Mouse (Mus musculus) forebrain, postnatal 0 days (tissue): Measurements from ENCODE around the gene Tm9sf3. TPM values are rescaled to one million over a fixed set of nuclear protein-coding genes. Genes with fewer than 3 reads are reported as not detected.

Experiments
- ATAC-seq: fragments of 200-750 bp; cut with Nextera tagmentation; 2 replicates; pipeline ENCODE4 v1.8.0; 2017; ENCODE audit warnings: mild to moderate bottlenecking, moderate library complexity
- DNase-seq: peaks from one replicate; pipeline ENCODE4 v3.0.0-alpha.2; 2015
- H3K27ac ChIP-seq: fragments of 300-500 bp; sonication (generic); 2 replicates; pipeline ENCODE4 v1.5.1; 2014; ENCODE audit warnings: low read depth, mild to moderate bottlenecking, antibody characterized with exemption, low read length, moderate library complexity, mixed read lengths
- H3K27me3 ChIP-seq: fragments of 300-500 bp; sonication (generic); 2 replicates; pipeline ENCODE4 v1.6.1; 2014; ENCODE audit warnings: mild to moderate bottlenecking, low read length, mixed read lengths; ENCODE audit not compliant: insufficient read depth
- H3K36me3 ChIP-seq: fragments of 300-500 bp; sonication (generic); 2 replicates; pipeline ENCODE4 v1.6.1; 2014; ENCODE audit warnings: mild to moderate bottlenecking, moderate library complexity; ENCODE audit not compliant: insufficient read depth
- H3K4me1 ChIP-seq: fragments of 300-500 bp; sonication (generic); 2 replicates; pipeline ENCODE4 v1.6.1; 2014; ENCODE audit warnings: antibody characterized with exemption; ENCODE audit not compliant: insufficient read depth
- H3K4me2 ChIP-seq: fragments of 300-500 bp; sonication (generic); 2 replicates; pipeline ENCODE4 v1.6.1; 2014; ENCODE audit warnings: low read depth, mild to moderate bottlenecking, moderate library complexity
- H3K4me3 ChIP-seq: fragments of 300-500 bp; sonication (generic); 2 replicates; pipeline ENCODE4 v1.5.1; 2014; ENCODE audit warnings: low read depth, low read length, mixed read lengths
- H3K9ac ChIP-seq: fragments of 300-500 bp; sonication (generic); 2 replicates; pipeline ENCODE4 v1.6.1; 2014; ENCODE audit warnings: mild to moderate bottlenecking
- H3K9me3 ChIP-seq: fragments of 300-500 bp; sonication (generic); 2 replicates; pipeline ENCODE4 v1.6.1; 2016; ENCODE audit warnings: low read length
- CTCF ChIP-seq: sonication (generic); IDR thresholded peaks from 2 replicates; pipeline ENCODE4 v1.5.1; 2016; ENCODE audit warnings: antibody characterized with exemption, control low read depth, low read depth
- WGBS: fragments of 180-500 bp; shearing (Covaris S2); extraction: QIAGEN DNeasy Blood & Tissue Kit; methylation state at CpG from one replicate; pipeline ENCODE4 v1.1.7; 2014; 5-methylcytosine and 5-hydroxymethylcytosine counted together
- polyA plus RNA-seq: library from polyadenylated mRNA; unstranded; fragments of >200 nt; fragmentation: Nextera tagmentation; extraction: Ambion mirVana; gene quantifications from 2 replicates; pipeline ENCODE4 v1.2.1, GENCODE M21; 2015
- total RNA-seq: library from RNA; depleted of rRNA; stranded (reverse); fragments of >200 nt; gene quantifications from 2 replicates; pipeline ENCODE4 v1.2.3, GENCODE M21; 2014; rRNA removed

The Tm9sf3 gene
- total and polyA plus RNA-seq, 2 experiments from 2014 or later: 66.3 to 159 TPM

GRCm38 (mm10) chr19:41176881-41177280 is 86.9 kb downstream of the Tm9sf3 start:
- peaks cover 28% of the 10 kb centered on the region for H3K27me3 ChIP-seq
- no peak for DNase-seq

DNA sequence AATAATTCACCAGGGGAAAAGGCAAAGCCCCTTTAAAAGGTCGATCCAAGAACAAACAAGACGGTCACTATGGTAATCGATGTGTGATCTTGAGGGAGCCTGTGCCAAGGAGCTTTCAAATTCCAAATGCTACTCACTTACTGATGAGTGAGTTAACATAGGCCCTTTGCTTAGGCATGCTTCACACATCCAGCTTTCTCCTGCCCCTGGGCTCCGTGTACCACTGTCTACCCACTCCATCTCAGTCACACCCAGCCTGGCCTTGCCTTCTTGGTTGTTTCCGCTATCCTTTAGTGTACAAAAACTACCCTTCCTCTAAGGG is 97.9 kb downstream of the Tm9sf3 start:
- Histone ChIP-seq H3K27me3 (peaks cover 4% of the 10 kb centered on the region), H3K27ac (no peak overlapping the region), H3K4me3 (no peak overlapping the region), H3K4me1 (peaks cover 4% of the 10 kb centered on the region; the same call in 1 of the 2 replicates), H3K4me2 (no peak overlapping the region), H3K9me3 (no peaks in the 10 kb centered on the region), H3K36me3 (no peaks in the 10 kb centered on the region), H3K9ac (no peak overlapping the region)
- no peak for TF ChIP-seq CTCF
- 31% methylated on average over 5 of the region's 5 CpGs for WGBS
- peak; percentile 43; the same call in 1 of the 2 replicates for ATAC-seq
- DNase-seq: no peak

More at GRCm38 (mm10) chr19:41176881-41177280, 86.9 kb downstream of the Tm9sf3 start:
- H3K27ac ChIP-seq: no peak overlapping the region
- H3K36me3 ChIP-seq: no peaks in the 10 kb centered on the region
- no peaks in the 10 kb centered on the region for H3K9me3 ChIP-seq
- WGBS: 15% methylated on average over 2 of the region's 2 CpGs
- no peaks in the 10 kb centered on the region for H3K4me1 ChIP-seq
- no peak for TF ChIP-seq CTCF
- H3K9ac ChIP-seq: no peak overlapping the region
- no peak for ATAC-seq
- H3K4me2 ChIP-seq: no peak overlapping the region
- H3K4me3 ChIP-seq: no peak overlapping the region

DNA sequence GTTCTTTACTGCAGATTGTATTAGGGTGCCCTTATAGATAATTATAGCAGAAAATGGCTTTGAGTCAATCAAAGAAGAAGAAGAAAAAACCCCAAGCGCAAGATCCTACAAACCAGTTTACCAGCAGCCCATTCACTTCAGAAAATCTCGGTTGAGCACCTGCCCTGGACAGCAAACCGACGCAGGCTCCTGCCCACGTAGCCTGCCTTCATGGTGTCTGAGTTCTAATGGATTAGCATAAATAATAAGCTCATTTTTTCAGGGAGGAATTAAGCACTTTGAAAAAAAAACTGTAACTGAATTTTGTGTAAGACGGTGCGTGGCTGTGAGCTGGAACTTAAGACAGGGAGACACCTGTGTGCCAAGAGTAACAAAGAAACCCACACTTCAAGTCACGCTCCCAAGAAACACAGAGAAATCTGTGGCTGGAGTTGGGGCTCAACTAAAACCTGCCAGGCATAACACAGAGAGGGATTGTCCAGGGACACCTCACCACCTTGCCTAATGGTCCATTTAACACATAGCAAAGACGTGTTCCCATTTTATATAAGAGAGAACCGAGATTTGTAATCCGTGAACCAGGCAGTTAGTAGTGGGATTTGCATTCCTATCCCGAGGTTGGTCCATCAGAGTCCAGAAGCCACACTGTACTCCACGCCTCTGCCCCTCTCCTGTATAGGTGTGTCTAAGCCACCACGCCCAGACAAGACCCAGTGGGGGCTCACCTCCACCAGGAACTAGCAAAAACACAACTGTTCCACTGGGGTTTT is 98.5 kb downstream of the Tm9sf3 start:
- H3K27me3 ChIP-seq: no peaks in the 10 kb centered on the region; the same call in 1 of the 2 replicates
- no peak overlapping the region for H3K4me3 ChIP-seq
- no peaks in the 10 kb centered on the region for H3K9me3 ChIP-seq
- no peak overlapping the region for H3K4me2 ChIP-seq
- peaks cover 4% of the 10 kb centered on the region; the same call in 1 of the 2 replicates for H3K4me1 ChIP-seq
- H3K9ac ChIP-seq: no peak overlapping the region
- no peak overlapping the region for H3K27ac ChIP-seq
- ATAC-seq (no peak), DNase-seq (no peak)
- 27% methylated on average over 14 of the region's 14 CpGs for WGBS
- TF ChIP-seq CTCF: no peak
- no peaks in the 10 kb centered on the region for H3K36me3 ChIP-seq

DNA sequence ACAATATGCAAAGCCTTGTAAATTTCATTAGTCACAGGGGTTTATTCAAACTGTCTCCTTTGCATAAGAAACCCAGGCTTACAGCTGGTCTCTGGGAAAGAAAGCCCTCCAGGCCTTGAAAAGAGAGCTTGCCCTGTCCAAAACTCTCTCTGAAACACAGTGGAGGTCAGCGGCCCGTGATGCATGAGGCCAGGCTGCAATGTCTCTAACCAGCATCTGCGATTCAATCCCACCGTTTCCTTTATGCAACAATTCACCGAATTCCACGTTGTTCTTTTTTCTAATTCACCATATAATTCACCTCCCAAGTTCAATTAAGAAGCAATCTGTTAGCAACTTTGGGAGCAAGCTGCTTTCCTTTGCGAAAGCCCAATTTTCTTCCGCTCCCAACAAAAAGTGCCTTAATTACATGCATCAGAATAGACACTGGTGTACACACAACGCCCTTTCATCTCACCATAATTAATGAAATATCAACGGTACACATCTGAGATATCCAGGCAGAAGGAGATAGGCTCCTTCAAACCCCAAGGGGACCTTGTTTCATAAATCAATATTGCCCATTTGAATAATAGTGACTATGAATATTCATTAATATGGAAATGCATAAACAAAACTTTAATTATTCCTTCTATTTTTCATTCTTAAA is 99.2 kb downstream of the Tm9sf3 start:
- no peaks in the 10 kb centered on the region; the same call in 1 of the 2 replicates for H3K27me3 ChIP-seq
- 9% methylated on average over 10 of the region's 10 CpGs for WGBS
- peak; percentile 43 for DNase-seq
- no peak overlapping the region for H3K9ac ChIP-seq
- H3K27ac ChIP-seq: no peak overlapping the region
- H3K4me2 ChIP-seq: no peak overlapping the region
- H3K4me3 ChIP-seq: no peak overlapping the region
- no peak for TF ChIP-seq CTCF
- H3K36me3 ChIP-seq: no peaks in the 10 kb centered on the region
- H3K4me1 ChIP-seq: peaks cover 4% of the 10 kb centered on the region; the same call in 1 of the 2 replicates
- H3K9me3 ChIP-seq: no peaks in the 10 kb centered on the region
- peak; percentile 51; the same call in 1 of the 2 replicates for ATAC-seq

Other genes with a start within 250 kb of the Tm9sf3 start
- gene Dntt, start 234.7 kb downstream of the Tm9sf3 start, total RNA-seq: 0.10 and 0.23 TPM in 2 replicates
- 0.14 and 0.23 TPM in 2 replicates for gene Dntt, start 234.7 kb downstream of the Tm9sf3 start, polyA plus RNA-seq
- gene Opalin, start 186.9 kb downstream of the Tm9sf3 start, total RNA-seq: not detected in 2 replicates
- not detected in 2 replicates for gene Opalin, start 186.9 kb downstream of the Tm9sf3 start, polyA plus RNA-seq
- gene Tll2, start 57.2 kb downstream of the Tm9sf3 start, total RNA-seq: 0.62 and 1.00 TPM in 2 replicates
- gene Tll2, start 57.2 kb downstream of the Tm9sf3 start, polyA plus RNA-seq: 0.26 and 0.33 TPM in 2 replicates
- 1.4 and 2.2 TPM in 2 replicates for gene Pik3ap1, start 121.1 kb upstream of the Tm9sf3 start, total RNA-seq
- 2.1 and 2.8 TPM in 2 replicates for gene Pik3ap1, start 121.1 kb upstream of the Tm9sf3 start, polyA plus RNA-seq
- gene Lcor, start 218.6 kb upstream of the Tm9sf3 start, total RNA-seq: 16.6 and 21.7 TPM in 2 replicates
- gene Lcor, start 218.6 kb upstream of the Tm9sf3 start, polyA plus RNA-seq: 7.5 and 12.2 TPM in 2 replicates